Mouse (Mus musculus) C2C12 (cell line): ENCODE measurements around the gene Hoxa11. TPM values are rescaled to one million over a fixed set of nuclear protein-coding genes. Genes with fewer than 3 reads are reported as not detected.

Source experiments
- H3K27me3 ChIP-seq: one replicate; pipeline ENCODE4 v1.6.1; 2011; ENCODE audit not compliant: control insufficient read depth, insufficient read depth, insufficient read length
- H3K36me3 ChIP-seq: one replicate; pipeline ENCODE4 v1.6.1; 2011; ENCODE audit not compliant: control insufficient read depth, insufficient read depth
- H3K4me3 ChIP-seq: one replicate; pipeline ENCODE4 v1.5.1; 2011; ENCODE audit warnings: mild to moderate bottlenecking, control low read depth; ENCODE audit not compliant: poor library complexity, insufficient read depth, severe bottlenecking
- H3K79me2 ChIP-seq: one replicate; pipeline ENCODE4 v1.6.1; 2011; ENCODE audit not compliant: control insufficient read depth, insufficient read depth
- H3K79me3 ChIP-seq: one replicate; pipeline ENCODE4 v1.6.1; 2011; ENCODE audit warnings: low read depth, control low read depth
- H3ac ChIP-seq: one replicate; pipeline ENCODE3; 2011; ENCODE audit warnings: low read depth; ENCODE audit not compliant: control insufficient read depth, insufficient read length
- CEBPB ChIP-seq: IDR thresholded peaks from one replicate; pipeline ENCODE4 v1.6.1; 2011; ENCODE audit warnings: low read depth, mild to moderate bottlenecking, control low read depth, moderate library complexity
- CTCF ChIP-seq: IDR thresholded peaks from one replicate; pipeline ENCODE4 v1.5.1; 2011; ENCODE audit not compliant: control insufficient read depth, insufficient read depth, insufficient read length
- FOSL1 ChIP-seq: IDR thresholded peaks from one replicate; pipeline ENCODE4 v1.8.0; 2011; ENCODE audit warnings: mild to moderate bottlenecking, low read length; ENCODE audit not compliant: poor library complexity, insufficient read depth, severe bottlenecking
- MAX ChIP-seq: IDR thresholded peaks from one replicate; pipeline ENCODE4 v1.6.1; 2011; ENCODE audit warnings: mild to moderate bottlenecking, control low read depth
- MYOD1 ChIP-seq: IDR thresholded peaks from one replicate; pipeline ENCODE4 v1.6.1; 2011; ENCODE audit warnings: low read depth; ENCODE audit not compliant: control insufficient read depth, insufficient read length
- MYOG ChIP-seq: IDR thresholded peaks from one replicate; pipeline ENCODE4 v1.6.1; 2011; ENCODE audit not compliant: control insufficient read depth, insufficient read length; ENCODE audit errors: extremely low read depth
- USF1 ChIP-seq: IDR thresholded peaks from one replicate; pipeline ENCODE4 v1.6.1; 2011; ENCODE audit warnings: low read depth, mild to moderate bottlenecking, control low read depth, moderate library complexity
- polyA plus RNA-seq: library from polyadenylated mRNA; unstranded; fragments of >200 nt; fragmentation: generic; extraction: Trizol; gene quantifications from one replicate; pipeline ENCODE4 v1.2.1, GENCODE M21; 2012; ENCODE audit warnings: missing spikeins

Hoxa11 gene
- polyA plus RNA-seq, 1 experiment, result 19.2 TPM

DNA sequence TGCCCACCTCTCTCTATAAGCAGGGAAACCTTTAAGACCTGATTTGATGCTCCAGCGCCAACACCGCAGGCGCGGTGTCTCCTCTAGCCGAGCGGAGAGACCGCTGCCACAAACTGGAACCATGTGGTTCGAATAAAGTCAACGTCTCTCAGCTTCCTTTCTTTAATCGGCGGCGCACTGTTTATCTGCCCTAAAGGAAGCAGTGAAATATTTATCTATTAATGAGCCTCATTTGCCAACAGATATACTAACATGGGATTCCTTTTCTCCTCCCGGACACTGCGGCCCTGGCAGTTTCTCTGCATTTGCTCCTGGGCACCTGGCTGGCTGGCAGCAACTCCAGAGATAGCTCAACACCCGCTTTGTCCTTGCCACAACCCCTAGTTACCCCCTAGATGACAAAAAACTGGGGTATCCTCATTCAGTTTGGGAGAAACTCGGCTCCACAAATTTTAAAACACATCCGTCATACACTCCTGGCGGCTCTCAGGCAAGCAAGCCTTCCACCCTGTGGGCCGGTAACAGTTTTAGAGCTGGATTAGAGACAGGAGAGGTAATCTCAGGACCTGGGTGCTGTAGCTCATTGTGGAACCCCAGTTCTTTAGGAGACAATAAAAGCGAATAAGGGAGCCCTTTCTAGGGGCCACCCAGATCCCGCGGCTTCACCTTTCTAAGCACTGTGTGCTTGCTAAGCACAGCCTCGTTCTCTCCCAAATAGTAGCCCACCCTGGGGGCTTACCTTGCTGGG, 27.5 kb downstream of the Hoxa11 start:
- Histone ChIP-seq H3K27me3 (no peaks in the 10 kb centered on the region), H3K4me3 (no peak overlapping the region)
- no peak for TF ChIP-seq CTCF
- TF ChIP-seq MAX, result no peak
- no peak for TF ChIP-seq CEBPB
- TF ChIP-seq USF1, result no peak
- TF ChIP-seq MYOD1, result no peak
- TF ChIP-seq MYOG, result no peak
- TF ChIP-seq FOSL1, result no peak

DNA sequence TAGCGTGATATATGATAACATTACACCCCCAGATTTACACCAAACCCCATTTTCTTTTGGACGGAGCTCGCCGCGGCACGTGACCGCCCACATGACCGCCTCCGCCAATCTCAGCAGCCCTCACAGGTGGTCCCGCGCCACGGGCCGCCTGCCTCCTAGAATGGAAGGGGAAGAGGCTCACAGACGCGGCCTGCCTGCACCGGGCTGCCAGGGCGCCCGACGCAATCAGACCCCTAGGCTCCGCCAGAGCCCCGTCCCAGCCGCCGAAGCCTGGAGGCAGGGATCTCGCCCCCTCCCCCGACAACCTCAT, 28.2 kb downstream of the Hoxa11 start:
- Histone ChIP-seq H3ac (peak overlapping the region; percentile 66), H3K79me3 (peaks cover 15% of the 10 kb centered on the region), H3K79me2 (peaks cover 57% of the 10 kb centered on the region), H3K36me3 (no peaks in the 10 kb centered on the region), H3K27me3 (no peaks in the 10 kb centered on the region), H3K4me3 (peak overlapping the region; percentile 57)
- TF ChIP-seq MAX (no peak), CTCF (no peak), MYOG (no peak), CEBPB (no peak), USF1 (peak; percentile 96), FOSL1 (no peak)

More for the DNA sequence above, 27.5 kb downstream of the Hoxa11 start:
- Histone ChIP-seq H3ac (peak overlapping the region; percentile 5), H3K36me3 (peaks cover under 1% of the 10 kb centered on the region), H3K79me2 (peaks cover 58% of the 10 kb centered on the region), H3K79me3 (peaks cover 18% of the 10 kb centered on the region)

DNA sequence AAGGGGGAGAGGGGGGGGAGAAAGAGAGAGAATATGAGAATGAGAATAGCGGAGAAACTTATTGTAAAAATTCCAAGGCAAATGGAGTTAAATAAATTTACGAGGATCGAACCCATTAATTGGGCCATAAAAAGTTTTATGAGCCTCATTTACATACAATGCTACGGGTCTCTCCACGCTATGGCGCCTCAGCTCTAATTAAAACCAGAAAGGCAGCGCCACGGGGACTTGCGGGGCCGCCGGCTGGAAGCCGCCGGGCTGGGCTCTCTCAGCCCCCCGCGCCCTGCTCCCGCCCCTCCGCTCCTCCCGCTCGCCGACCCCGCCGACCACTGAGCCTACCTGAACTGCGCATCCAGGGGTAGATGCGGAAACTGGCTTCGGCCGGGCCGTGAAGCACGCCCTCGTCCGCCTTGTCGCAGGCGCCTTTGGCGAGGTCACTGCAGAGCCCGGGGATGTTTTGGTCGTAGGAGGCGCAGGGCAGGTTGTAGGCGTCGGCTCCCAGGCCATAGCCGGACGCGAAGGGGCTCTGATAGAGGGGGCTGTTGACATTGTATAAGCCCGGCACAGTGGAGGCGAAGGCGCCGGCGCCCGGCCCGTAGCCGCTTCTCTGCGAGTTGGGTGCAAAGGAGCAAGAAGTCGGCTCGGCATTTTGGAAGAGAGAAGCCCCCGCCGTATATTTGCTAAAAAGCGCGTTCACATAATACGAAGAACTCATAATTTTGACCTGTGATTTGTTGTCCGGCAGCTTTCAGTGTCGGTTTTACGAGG, 28.7 kb downstream of the Hoxa11 start:
- peaks cover 58% of the 10 kb centered on the region for H3K79me2 ChIP-seq
- H3ac ChIP-seq, result peak overlapping the region; percentile 80
- H3K79me3 ChIP-seq, result peaks cover 19% of the 10 kb centered on the region
- no peaks in the 10 kb centered on the region for H3K36me3 ChIP-seq
- no peaks in the 10 kb centered on the region for H3K27me3 ChIP-seq
- no peak for TF ChIP-seq CTCF
- no peak for TF ChIP-seq FOSL1
- TF ChIP-seq MYOG, result no peak
- TF ChIP-seq MYOD1, result no peak
- TF ChIP-seq USF1, result no peak
- no peak for TF ChIP-seq CEBPB
- no peak for TF ChIP-seq MAX
- peak overlapping the region; percentile 57 for H3K4me3 ChIP-seq

DNA sequence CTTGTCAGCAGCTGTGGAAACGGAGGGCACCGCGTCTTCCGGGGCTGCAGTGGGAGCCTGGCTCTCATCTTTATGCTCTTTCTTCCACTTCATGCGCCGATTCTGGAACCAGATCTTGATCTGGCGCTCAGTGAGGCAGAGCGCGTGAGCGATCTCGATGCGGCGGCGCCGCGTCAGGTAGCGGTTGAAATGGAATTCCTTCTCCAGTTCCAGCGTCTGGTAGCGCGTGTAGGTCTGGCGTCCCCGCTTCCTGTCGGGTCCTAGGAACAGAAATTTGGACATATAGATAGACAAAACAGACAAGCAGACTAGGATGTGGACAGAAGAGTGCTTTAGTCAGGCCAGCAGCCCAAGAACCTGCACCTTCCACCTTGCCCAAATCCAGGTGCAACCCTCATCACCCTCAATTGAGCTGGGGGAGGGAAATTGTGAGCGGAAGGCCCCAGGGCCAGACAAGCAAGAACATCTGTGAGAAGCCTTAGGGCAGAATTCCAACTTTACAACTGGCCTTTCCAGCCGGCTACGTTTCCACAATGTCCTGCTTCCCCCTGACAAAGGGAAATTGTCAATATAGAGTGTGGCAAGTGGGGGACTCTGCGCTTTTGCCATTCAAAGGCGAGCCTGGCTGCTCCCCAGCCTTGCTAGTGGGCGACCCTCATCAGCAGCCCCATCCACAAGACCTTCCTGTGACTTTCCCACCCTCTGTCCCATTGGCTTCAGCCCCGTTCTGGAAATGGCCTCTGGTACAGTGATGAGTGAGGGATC, 29.7 kb downstream of the Hoxa11 start:
- H3K27me3 ChIP-seq, result no peaks in the 10 kb centered on the region
- H3K4me3 ChIP-seq, result peak overlapping the region; percentile 57
- peaks cover 26% of the 10 kb centered on the region for H3K79me3 ChIP-seq
- peak overlapping the region; percentile 47 for H3ac ChIP-seq
- TF ChIP-seq USF1 (no peak), FOSL1 (no peak), CEBPB (no peak), MAX (no peak)
- no peaks in the 10 kb centered on the region for H3K36me3 ChIP-seq
- H3K79me2 ChIP-seq, result peaks cover 67% of the 10 kb centered on the region

DNA sequence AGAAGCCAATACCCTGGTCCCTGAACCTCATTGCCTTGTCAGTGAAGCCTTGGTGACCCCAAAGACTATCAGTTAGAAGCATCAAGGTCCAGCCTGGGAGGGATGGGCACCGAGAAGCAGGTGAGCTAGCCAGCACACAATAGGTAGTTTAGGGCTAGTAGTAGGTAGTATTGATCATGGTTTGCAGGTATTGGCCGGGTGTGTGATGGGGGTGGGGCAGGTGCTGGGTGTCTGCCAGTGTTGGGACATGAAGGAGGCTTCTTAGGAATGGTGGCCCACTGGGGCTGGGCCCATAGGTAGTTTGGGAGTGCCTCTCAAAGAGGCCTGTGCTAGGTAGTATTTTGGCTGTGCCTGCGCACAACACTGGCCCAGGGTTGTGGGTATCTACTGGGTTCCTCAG, 30.5 kb downstream of the Hoxa11 start:
- H3K27me3 ChIP-seq, result no peaks in the 10 kb centered on the region
- H3K79me2 ChIP-seq, result peaks cover 74% of the 10 kb centered on the region
- H3K4me3 ChIP-seq, result no peak overlapping the region
- TF ChIP-seq CEBPB (no peak), MYOD1 (no peak), MAX (no peak), CTCF (no peak), USF1 (no peak), MYOG (no peak), FOSL1 (no peak)
- H3K79me3 ChIP-seq, result peaks cover 34% of the 10 kb centered on the region
- H3K36me3 ChIP-seq, result no peaks in the 10 kb centered on the region
- H3ac ChIP-seq, result no peak overlapping the region
